Mouse (Mus musculus): ENCODE data around the gene Dydc2. TPM values are rescaled to one million over a fixed set of nuclear protein-coding genes. Genes with fewer than 3 reads are reported as not detected.

Dydc2 gene
- polyA plus RNA-seq (2016; fragmentation: Nextera tagmentation; extraction: Ambion mirVana): 0.29 TPM in 1 of 2 replicates, not detected in the other

DNA sequence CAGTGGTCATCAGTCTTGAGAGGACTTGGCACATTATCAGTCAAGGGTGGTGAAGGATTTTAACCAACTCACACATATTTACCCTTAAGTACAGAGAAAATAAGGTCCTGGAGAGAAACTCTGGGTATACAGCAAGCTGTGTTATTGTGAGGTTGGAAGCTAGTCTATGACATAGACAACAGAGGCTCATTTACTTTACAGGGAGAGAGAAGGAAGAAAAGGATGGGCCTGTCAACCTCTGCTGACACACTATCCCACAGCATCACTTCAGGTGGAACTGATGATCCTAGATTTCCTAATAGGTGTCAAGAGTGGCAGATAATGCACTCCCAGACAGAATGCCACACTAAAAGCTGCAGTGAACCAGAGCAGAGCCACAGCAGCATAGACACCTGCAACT lies at the start of gene Dydc2:
TSS of gene Dydc2 (minus strand) at position 101 of the 400 bp plus-strand sequence.
- Histone ChIP-seq H3K9me3 (replicated peaks) (no peaks in the 10 kb centered on the region), H3K4me2 (no peak within 1 kb of the TSS), H3K4me3 (no peak within 1 kb of the TSS), H3K27me3 (replicated peaks) (no peaks in the 10 kb centered on the region), H3K36me3 (no peaks in the 10 kb centered on the region), H3K4me1 (replicated peaks) (peaks cover 17% of the 10 kb centered on the region), H3K27ac (ENCODE audit: poor library complexity, severe bottlenecking) (no peak within 1 kb of the TSS), H3K9ac (no peak within 1 kb of the TSS)
- ATAC-seq (ENCODE audit: insufficient number of reproducible peaks, low FRiP score): no peak

DNA sequence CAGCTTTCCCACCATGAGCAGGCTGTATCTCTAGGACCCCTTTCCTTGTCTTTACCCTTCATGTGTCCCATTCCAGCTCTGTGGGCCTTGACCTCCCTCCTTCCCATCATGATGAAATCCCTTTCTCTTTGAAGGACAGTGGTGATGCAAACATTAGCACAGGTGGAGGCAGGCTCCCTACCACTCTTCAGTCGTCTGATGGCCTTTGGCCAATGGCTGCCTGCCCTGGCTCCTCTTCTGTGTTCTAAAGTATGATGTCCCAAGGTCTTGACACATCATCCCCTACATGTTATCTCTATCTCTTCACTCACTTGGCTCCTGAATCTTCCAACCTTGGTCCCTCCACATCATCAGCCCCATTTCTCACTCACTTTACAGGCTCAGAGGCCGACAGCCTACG lies 47.3 kb upstream of the Dydc2 start:
- H3K9ac ChIP-seq: no peak overlapping the region
- H3K4me2 ChIP-seq: no peak overlapping the region
- H3K9me3 ChIP-seq (replicated peaks): no peaks in the 10 kb centered on the region
- H3K36me3 ChIP-seq: no peaks in the 10 kb centered on the region
- no peak overlapping the region for H3K27ac ChIP-seq (ENCODE audit: poor library complexity, severe bottlenecking)
- H3K4me3 ChIP-seq: no peak overlapping the region
- peaks cover 13% of the 10 kb centered on the region for H3K4me1 ChIP-seq (replicated peaks)
- ATAC-seq (ENCODE audit: insufficient number of reproducible peaks, low FRiP score): no peak
- no peaks in the 10 kb centered on the region for H3K27me3 ChIP-seq (replicated peaks)
- 74% methylated on average over 3 of the region's 3 CpGs for WGBS

DNA sequence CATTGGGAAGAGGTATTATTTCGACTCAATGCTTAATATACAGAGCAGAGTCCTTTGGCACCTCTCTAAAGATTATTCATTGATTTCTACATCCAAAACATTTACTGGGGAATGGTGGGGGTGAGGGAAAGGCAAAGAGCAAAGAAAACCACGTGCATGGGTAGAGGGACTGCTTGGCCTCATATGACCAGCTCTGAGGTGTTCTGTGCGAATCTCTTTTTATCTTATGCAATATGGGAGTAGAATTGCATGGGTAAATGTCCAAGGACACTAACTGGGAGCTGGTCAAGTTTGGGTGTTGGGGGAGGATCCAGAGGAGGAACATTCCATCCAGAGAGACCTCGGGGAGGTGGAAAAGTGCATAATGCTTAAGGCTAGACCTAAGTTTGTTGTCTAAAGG lies 43.9 kb upstream of the Dydc2 start:
- H3K9ac ChIP-seq: no peak overlapping the region
- no peak overlapping the region for H3K27ac ChIP-seq (ENCODE audit: poor library complexity, severe bottlenecking)
- H3K9me3 ChIP-seq (replicated peaks): no peaks in the 10 kb centered on the region
- no peak overlapping the region for H3K4me3 ChIP-seq
- no peak overlapping the region for H3K4me2 ChIP-seq
- WGBS: 68% methylated on average over 4 of the region's 4 CpGs
- ATAC-seq (ENCODE audit: insufficient number of reproducible peaks, low FRiP score): no peak
- no peaks in the 10 kb centered on the region for H3K27me3 ChIP-seq (replicated peaks)
- H3K36me3 ChIP-seq: no peaks in the 10 kb centered on the region
- peaks cover 6% of the 10 kb centered on the region for H3K4me1 ChIP-seq (replicated peaks)

DNA sequence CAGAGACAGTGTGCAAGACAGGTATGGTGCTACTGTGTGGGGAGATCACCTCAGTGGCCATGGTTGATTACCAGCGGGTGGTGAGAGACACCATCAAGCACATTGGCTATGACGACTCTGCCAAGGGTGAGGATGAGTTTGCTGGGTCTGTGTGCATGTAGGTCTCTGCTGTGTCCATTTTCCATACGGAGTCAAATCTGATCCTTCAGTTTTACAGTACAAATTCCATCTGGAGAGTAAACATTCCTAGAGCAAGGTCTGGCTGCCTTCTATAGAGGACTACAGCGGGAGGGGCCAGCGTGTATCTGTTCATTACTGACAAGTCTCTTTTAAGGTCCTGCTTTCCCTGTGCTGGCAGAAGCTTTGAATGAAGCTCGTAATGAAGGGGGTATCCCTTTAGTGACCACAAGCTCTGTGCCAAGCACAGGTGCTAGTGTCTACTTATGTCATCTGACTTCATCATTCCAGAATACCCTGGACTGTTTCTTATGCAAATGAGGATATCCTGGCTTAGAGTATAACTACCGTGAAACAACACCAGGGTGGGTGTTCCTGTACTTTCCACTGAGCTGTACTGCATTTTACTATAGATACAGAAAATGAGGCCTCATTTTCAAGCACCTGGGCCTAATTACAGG lies 42.1 kb upstream of the Dydc2 start:
- Histone ChIP-seq H3K36me3 (no peaks in the 10 kb centered on the region), H3K27me3 (replicated peaks) (no peaks in the 10 kb centered on the region), H3K4me3 (no peak overlapping the region), H3K4me1 (replicated peaks) (no peaks in the 10 kb centered on the region), H3K4me2 (no peak overlapping the region), H3K9me3 (replicated peaks) (no peaks in the 10 kb centered on the region), H3K9ac (no peak overlapping the region), H3K27ac (ENCODE audit: poor library complexity, severe bottlenecking) (no peak overlapping the region)
- 79% methylated on average over 7 of the region's 7 CpGs for WGBS
- no peak for ATAC-seq (ENCODE audit: insufficient number of reproducible peaks, low FRiP score)

DNA sequence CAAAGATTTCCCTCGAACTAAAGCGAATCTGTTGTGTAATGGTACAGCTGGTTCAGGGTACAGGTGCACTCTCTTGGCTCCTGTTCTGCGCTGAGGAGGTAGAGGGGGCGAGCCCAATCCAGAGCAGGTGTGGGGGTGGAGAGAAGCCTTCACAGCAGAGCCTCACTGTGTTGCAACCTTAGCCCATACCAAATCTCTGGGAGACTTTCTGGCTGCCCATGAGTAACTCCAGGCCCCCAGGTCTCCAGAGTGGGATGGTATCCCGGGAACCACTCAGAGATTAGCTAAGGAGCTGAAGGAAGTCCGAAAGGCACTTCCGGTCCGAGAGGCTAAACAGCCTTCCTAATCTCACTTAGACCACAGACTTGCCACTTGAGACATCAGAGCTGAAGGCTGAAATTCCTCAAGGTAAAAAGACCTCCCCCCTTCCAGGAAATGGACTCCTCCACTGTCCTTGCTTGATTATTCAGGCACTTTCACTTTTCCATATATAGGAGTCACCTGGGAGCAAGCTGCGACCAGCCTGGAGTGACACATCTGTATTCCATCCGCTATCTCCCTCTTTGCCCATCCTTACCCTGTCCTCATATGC lies 35.9 kb upstream of the Dydc2 start, which contains the start of gene Mat1a:
TSS of gene Mat1a (plus strand) at position 183 of the 592 bp plus-strand sequence.
- Histone ChIP-seq H3K27me3 (replicated peaks) (no peaks in the 10 kb centered on the region), H3K4me1 (replicated peaks) (peaks cover 7% of the 10 kb centered on the region), H3K36me3 (no peaks in the 10 kb centered on the region), H3K4me2 (peak within 1 kb of the TSS; percentile 56), H3K27ac (ENCODE audit: poor library complexity, severe bottlenecking) (no peak within 1 kb of the TSS), H3K4me3 (peak within 1 kb of the TSS; percentile 20), H3K9ac (no peak within 1 kb of the TSS; the same call in 1 of the 2 replicates), H3K9me3 (replicated peaks) (no peaks in the 10 kb centered on the region)
- 48% methylated on average over 10 of the region's 10 CpGs for WGBS
- no peak for ATAC-seq (ENCODE audit: insufficient number of reproducible peaks, low FRiP score)

DNA sequence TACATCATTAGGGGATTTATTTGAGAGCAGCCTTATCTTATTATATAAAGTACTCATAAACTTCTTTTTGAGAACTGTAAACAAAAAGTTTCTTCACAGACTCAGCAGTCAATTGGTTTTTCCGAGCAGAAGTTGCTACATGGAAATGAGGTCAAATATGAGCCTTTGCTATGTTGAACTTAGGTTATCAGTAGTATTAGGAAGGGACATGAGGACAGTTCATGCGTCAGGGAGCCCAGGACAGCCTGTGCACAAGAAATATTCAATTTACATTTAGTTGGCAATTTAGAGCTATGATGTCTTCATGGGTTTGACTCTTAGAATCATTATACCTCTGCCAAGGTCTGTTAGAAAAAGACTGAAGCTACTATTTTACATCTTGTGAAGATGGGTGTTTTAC lies 33.3 kb upstream of the Dydc2 start:
- H3K4me3 ChIP-seq: no peak overlapping the region
- no peaks in the 10 kb centered on the region for H3K9me3 ChIP-seq (replicated peaks)
- no peak for ATAC-seq (ENCODE audit: insufficient number of reproducible peaks, low FRiP score)
- WGBS: 68% methylated on average over 2 of the region's 2 CpGs
- H3K36me3 ChIP-seq: no peaks in the 10 kb centered on the region
- no peaks in the 10 kb centered on the region for H3K27me3 ChIP-seq (replicated peaks)
- no peak overlapping the region for H3K4me2 ChIP-seq
- no peak overlapping the region for H3K27ac ChIP-seq (ENCODE audit: poor library complexity, severe bottlenecking)
- H3K9ac ChIP-seq: no peak overlapping the region
- peaks cover 7% of the 10 kb centered on the region for H3K4me1 ChIP-seq (replicated peaks)

DNA sequence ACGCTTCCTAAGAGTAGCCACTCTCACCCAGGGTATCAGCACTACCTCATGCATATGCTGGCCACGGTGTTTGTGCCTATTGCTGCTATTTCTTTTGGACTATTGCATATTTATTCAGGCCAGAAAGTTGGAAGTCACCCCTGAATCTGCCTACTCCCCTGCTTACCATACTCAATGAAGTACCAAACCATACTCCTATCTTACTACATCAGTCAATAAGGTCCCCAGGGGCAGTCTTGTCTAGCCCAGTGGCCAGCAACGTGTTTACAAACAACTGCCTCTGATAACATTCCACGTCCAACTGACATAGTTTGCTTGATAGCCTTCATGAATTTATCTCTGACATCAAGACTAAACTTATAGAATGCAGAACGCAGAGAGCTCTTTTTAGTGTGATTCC lies 32.2 kb upstream of the Dydc2 start:
- no peaks in the 10 kb centered on the region for H3K36me3 ChIP-seq
- 74% methylated on average over 5 of the region's 5 CpGs for WGBS
- H3K9me3 ChIP-seq (replicated peaks): no peaks in the 10 kb centered on the region
- no peaks in the 10 kb centered on the region for H3K27me3 ChIP-seq (replicated peaks)
- peaks cover 7% of the 10 kb centered on the region for H3K4me1 ChIP-seq (replicated peaks)
- no peak overlapping the region for H3K9ac ChIP-seq
- no peak for ATAC-seq (ENCODE audit: insufficient number of reproducible peaks, low FRiP score)
- H3K4me3 ChIP-seq: no peak overlapping the region
- H3K4me2 ChIP-seq: no peak overlapping the region
- H3K27ac ChIP-seq (ENCODE audit: poor library complexity, severe bottlenecking): no peak overlapping the region

DNA sequence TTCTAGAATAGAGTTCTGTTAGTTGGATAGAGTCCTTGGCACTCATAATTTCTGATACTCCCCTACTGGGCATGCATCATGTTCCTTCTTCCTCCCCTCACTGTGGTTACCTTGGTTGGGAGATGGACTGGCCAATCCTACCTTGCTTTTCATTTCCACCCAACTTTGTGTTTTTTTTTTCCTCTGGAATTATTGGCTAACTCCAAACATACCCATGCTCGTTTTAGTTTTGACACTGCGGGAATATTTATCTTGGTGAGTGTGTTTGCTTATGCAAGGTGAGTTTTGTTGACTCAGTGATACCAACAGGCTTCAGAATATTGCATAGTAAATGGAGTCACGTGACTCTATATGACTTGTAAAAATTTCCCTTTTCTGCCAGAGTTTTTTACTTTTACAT lies 31.7 kb upstream of the Dydc2 start:
- 73% methylated on average over 3 of the region's 3 CpGs for WGBS

DNA sequence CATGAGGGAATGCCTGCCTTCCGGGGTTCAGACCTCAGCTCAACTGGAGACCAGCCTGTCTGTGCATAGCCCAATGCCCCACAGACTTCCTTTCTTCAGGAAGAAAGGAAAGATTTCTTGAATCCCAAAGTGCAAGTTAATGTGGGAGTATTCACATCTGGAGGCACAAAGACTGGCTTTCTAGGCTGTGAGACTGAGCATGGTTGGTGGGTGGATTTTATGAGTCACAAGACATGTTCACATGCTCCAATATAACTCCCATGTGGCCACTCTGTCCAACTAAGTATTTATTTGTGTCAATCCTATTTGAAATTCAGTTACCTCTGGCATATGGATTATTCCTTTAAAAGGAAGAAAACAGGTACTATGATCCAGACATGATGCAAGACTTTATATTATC lies 29.7 kb upstream of the Dydc2 start:
- Histone ChIP-seq H3K4me1 (replicated peaks) (no peaks in the 10 kb centered on the region), H3K9me3 (replicated peaks) (no peaks in the 10 kb centered on the region), H3K36me3 (no peaks in the 10 kb centered on the region), H3K4me3 (no peak overlapping the region), H3K4me2 (no peak overlapping the region), H3K9ac (no peak overlapping the region), H3K27ac (ENCODE audit: poor library complexity, severe bottlenecking) (no peak overlapping the region), H3K27me3 (replicated peaks) (no peaks in the 10 kb centered on the region)
- 80% methylated on average over 1 of the region's 1 CpGs for WGBS
- no peak for ATAC-seq (ENCODE audit: insufficient number of reproducible peaks, low FRiP score)

More for the DNA sequence above, 31.7 kb upstream of the Dydc2 start:
- H3K27ac ChIP-seq (ENCODE audit: poor library complexity, severe bottlenecking): no peak overlapping the region
- H3K9ac ChIP-seq: no peak overlapping the region
- H3K4me3 ChIP-seq: no peak overlapping the region
- no peaks in the 10 kb centered on the region for H3K27me3 ChIP-seq (replicated peaks)
- H3K36me3 ChIP-seq: no peaks in the 10 kb centered on the region
- ATAC-seq (ENCODE audit: insufficient number of reproducible peaks, low FRiP score): no peak
- no peak overlapping the region for H3K4me2 ChIP-seq
- H3K9me3 ChIP-seq (replicated peaks): no peaks in the 10 kb centered on the region
- H3K4me1 ChIP-seq (replicated peaks): peaks cover 7% of the 10 kb centered on the region

DNA sequence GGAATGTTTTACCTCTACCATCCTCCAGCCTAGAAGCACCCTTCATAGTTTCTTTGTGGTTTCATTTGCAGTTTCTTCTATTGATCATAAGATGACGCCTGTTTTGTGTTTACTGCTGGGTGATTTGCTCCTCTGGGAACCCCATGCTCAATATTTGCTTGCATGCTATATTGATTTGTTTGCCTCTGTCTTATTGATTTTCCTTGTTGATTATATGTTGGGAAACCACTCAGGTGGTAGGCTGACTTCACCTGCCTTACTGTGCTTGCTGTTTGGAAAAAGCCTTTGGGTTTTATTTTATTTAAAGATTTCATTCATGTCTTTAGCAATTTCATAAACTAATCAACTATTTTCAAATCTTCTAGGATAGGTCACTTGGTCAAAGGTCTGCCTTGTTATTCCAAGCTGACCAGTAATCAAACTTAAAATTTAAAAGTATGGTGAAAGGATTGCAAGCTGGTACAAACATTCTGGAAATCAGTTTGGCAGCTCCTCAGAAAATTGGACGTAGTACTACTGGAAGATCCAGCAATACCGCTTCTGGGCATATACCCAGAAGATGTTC lies 27.4 kb upstream of the Dydc2 start:
- Histone ChIP-seq H3K36me3 (no peaks in the 10 kb centered on the region), H3K4me1 (replicated peaks) (no peaks in the 10 kb centered on the region), H3K4me2 (no peak overlapping the region), H3K27me3 (replicated peaks) (no peaks in the 10 kb centered on the region), H3K9me3 (replicated peaks) (no peaks in the 10 kb centered on the region), H3K27ac (ENCODE audit: poor library complexity, severe bottlenecking) (no peak overlapping the region), H3K4me3 (no peak overlapping the region), H3K9ac (no peak overlapping the region)
- 88% methylated on average over 3 of the region's 3 CpGs for WGBS
- no peak for ATAC-seq (ENCODE audit: insufficient number of reproducible peaks, low FRiP score)

DNA sequence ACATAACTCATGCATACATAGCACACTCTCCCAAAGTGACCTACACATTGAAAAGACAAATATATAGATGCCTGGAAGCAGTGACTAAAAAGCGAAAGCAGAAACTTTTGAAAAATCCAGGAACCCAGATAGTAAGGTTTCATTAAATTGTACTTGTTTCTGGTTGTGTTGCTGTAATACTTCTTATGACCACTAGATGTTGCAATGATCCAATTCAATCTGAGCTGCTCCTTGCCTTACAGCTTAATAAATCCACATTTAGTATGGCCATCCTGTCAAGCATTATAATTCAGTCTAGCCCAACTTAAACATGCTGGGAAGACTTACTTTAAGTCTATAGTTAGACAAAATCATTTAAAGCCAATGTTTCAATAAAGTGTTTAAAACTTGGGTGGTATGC lies 25.1 kb upstream of the Dydc2 start:
- 34% methylated on average over 1 of the region's 1 CpGs for WGBS
- H3K9me3 ChIP-seq (replicated peaks): no peaks in the 10 kb centered on the region
- no peaks in the 10 kb centered on the region for H3K4me1 ChIP-seq (replicated peaks)
- H3K4me2 ChIP-seq: no peak overlapping the region
- ATAC-seq (ENCODE audit: insufficient number of reproducible peaks, low FRiP score): no peak
- no peak overlapping the region for H3K9ac ChIP-seq
- H3K4me3 ChIP-seq: no peak overlapping the region
- no peaks in the 10 kb centered on the region for H3K36me3 ChIP-seq
- H3K27ac ChIP-seq (ENCODE audit: poor library complexity, severe bottlenecking): no peak overlapping the region
- H3K27me3 ChIP-seq (replicated peaks): no peaks in the 10 kb centered on the region
